Comparison of ENCODE assay signal across 9 mouse cellular contexts in the genomic region with DNA sequence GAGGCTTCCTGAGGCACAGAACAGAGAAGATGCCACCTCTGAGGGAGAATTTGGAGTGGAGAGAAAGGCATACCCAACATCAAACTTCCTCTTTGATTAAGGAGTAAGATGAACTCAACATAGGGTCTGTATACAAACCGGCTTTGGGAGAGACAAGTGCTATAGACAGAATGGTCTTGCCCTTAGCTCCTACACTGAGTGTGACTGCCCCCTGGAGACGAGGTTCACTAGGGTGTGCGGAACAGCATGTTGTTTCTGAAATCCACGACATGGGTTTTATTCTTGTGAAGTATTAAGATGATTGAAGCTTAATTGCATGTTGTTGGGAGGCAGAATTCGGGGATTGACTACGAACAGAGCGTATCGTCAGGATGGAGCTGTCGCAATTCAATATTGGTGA.
DNase-seq lines count a peak whose midpoint lies in the region; ATAC-seq and TF ChIP-seq lines count a peak whose summit lies in the region.
"Had no signal": no experiment of that assay in that cellular context is flagged by ENCODE, and none has a peak within 500 bp of the region (broad histone marks: within the 10 kb centered on the region; RNA-seq: fewer than 3 reads in every experiment).

No protein-coding gene starts in this region.

- H3K4me2 ChIP-seq in forebrain, postnatal 0 days (ENCODE audit: low read depth) = no peak overlapping the region
- no peak overlapping the region for H3K4me2 ChIP-seq in forebrain, embryonic 16.5 days (ENCODE audit: low read length)

- H3K9me3 ChIP-seq in forebrain, postnatal 0 days (ENCODE audit: low read length) = no peaks in the 10 kb centered on the region
- no peaks in the 10 kb centered on the region for H3K9me3 ChIP-seq in forebrain, embryonic 16.5 days (ENCODE audit: control insufficient read depth, low read length)

- no peak for DNase-seq in forebrain, postnatal 0 days
- peak; percentile 16 to 31 for DNase-seq in urinary bladder, adult 18-20 months (ENCODE audit: low spot score in 2 of 2)
- no peak for DNase-seq in urinary bladder, adult 2 months (ENCODE audit: low spot score)
- peak; percentile 9 for DNase-seq in layer of hippocampus, adult 9-11 months
- DNase-seq in retina, postnatal 1 day = peak; percentile 33
- no peak for DNase-seq in yolk sac, embryonic 10.5 days (ENCODE audit: low spot score)

- no peak overlapping the region for H3K27ac ChIP-seq in forebrain, postnatal 0 days (ENCODE audit: low read depth, low read length)
- no peak overlapping the region for H3K27ac ChIP-seq in forebrain, embryonic 16.5 days (ENCODE audit: low read length)
- H3K27ac ChIP-seq: macrophage had no signal

- TF ChIP-seq CTCF in forebrain, postnatal 0 days (IDR thresholded peaks at IDR 0.05; ENCODE audit: low read depth) = peak; percentile 40

- H3K36me3 ChIP-seq in forebrain, postnatal 0 days (ENCODE audit: insufficient read depth) = no peaks in the 10 kb centered on the region
- H3K36me3 ChIP-seq in forebrain, embryonic 16.5 days (ENCODE audit: control insufficient read depth, insufficient read depth) = no peaks in the 10 kb centered on the region

- no peak overlapping the region for H3K4me3 ChIP-seq in forebrain, postnatal 0 days (ENCODE audit: low read depth, low read length)
- no peak overlapping the region for H3K4me3 ChIP-seq in forebrain, embryonic 16.5 days (replicated peaks; ENCODE audit: low read length)

- no peak overlapping the region for H3K9ac ChIP-seq in forebrain, postnatal 0 days
- H3K9ac ChIP-seq in forebrain, embryonic 16.5 days (replicated peaks; ENCODE audit: low read depth, low read length) = no peak overlapping the region

- 85% methylated on average over 9 of the region's 9 CpGs for WGBS in forebrain, postnatal 0 days
- WGBS in forebrain, embryonic 16.5 days = 83% methylated on average over 9 of the region's 9 CpGs

- ATAC-seq in forebrain, postnatal 0 days = no peak
- ATAC-seq in forebrain, embryonic 16.5 days = no peak
- peak; percentile 77; the same call in 1 of the 2 replicates for ATAC-seq in frontal cortex, adult (ENCODE audit: low TSS enrichment)

- H3K27me3 ChIP-seq in forebrain, postnatal 0 days (ENCODE audit: insufficient read depth, low read length) = no peaks in the 10 kb centered on the region
- H3K27me3 ChIP-seq in forebrain, embryonic 16.5 days (replicated peaks; ENCODE audit: control insufficient read depth, insufficient read depth, low read length) = no peaks in the 10 kb centered on the region

- H3K4me1 ChIP-seq in forebrain, postnatal 0 days (ENCODE audit: insufficient read depth) = no peaks in the 10 kb centered on the region
- no peaks in the 10 kb centered on the region for H3K4me1 ChIP-seq in forebrain, embryonic 16.5 days (replicated peaks; ENCODE audit: control insufficient read depth, insufficient read depth, low read length)

Comparison
In these comparisons a context has a peak if more than half of its experiments do, and no peak if none do; other contexts are left out.
1. DNase-seq: peak in urinary bladder, adult 18-20 months (2 of 2), layer of hippocampus, adult 9-11 months (single experiment) and retina, postnatal 1 day (single experiment); none in forebrain, postnatal 0 days (single experiment), urinary bladder, adult 2 months (single experiment) and yolk sac, embryonic 10.5 days (single experiment).